Mouse (Mus musculus) embryo, embryonic 11 days (tissue): ENCODE data around the gene Ap3s2.

Experiments
- DNase-seq: peaks from one replicate; pipeline ENCODE4 v3.0.0-alpha.2; 2015

Gene Ap3s2

GRCm38 (mm10) chr7:79920344-79920983 is at the start of gene Ap3s2:
TSS of gene Ap3s2 (minus strand) at chr7:79920649.
- peak; percentile 93 for DNase-seq

- no peak for DNase-seq
Measured at GRCm38 (mm10) chr7:79968326-79968725, 47.9 kb upstream of the Ap3s2 start.

- no peak for DNase-seq
Measured at GRCm38 (mm10) chr7:79961600-79961999, 41.2 kb upstream of the Ap3s2 start.

GRCm38 (mm10) chr7:79956131-79956530 is 35.7 kb upstream of the Ap3s2 start:
- no peak for DNase-seq

GRCm38 (mm10) chr7:79954890-79955289 is 34.4 kb upstream of the Ap3s2 start:
- no peak for DNase-seq

- no peak for DNase-seq
Measured at GRCm38 (mm10) chr7:79951038-79951437, 30.6 kb upstream of the Ap3s2 start.

GRCm38 (mm10) chr7:79950236-79950635 is 29.8 kb upstream of the Ap3s2 start:
- DNase-seq: no peak

GRCm38 (mm10) chr7:79935511-79936205 is 15.2 kb upstream of the Ap3s2 start:
- DNase-seq: peak; percentile 31

- DNase-seq: peak; percentile 86
Measured at GRCm38 (mm10) chr7:79934862-79935510, 14.5 kb upstream of the Ap3s2 start, which contains the start of gene Arpin. TSS of gene Arpin (minus strand) at chr7:79935359.

- peak; percentile 6 for DNase-seq
Measured at GRCm38 (mm10) chr7:79934461-79934860, 14.0 kb upstream of the Ap3s2 start.

- no peak for DNase-seq
Measured at GRCm38 (mm10) chr7:79928516-79929052, 8.1 kb upstream of the Ap3s2 start.

- peak; percentile 68 for DNase-seq
Measured at GRCm38 (mm10) chr7:79914556-79914955, 5.9 kb downstream of the Ap3s2 start.

GRCm38 (mm10) chr7:79907356-79907755 is 13.1 kb downstream of the Ap3s2 start:
- no peak for DNase-seq

GRCm38 (mm10) chr7:79906914-79907313 is 13.5 kb downstream of the Ap3s2 start:
- DNase-seq: no peak

GRCm38 (mm10) chr7:79905193-79905592 is 15.3 kb downstream of the Ap3s2 start:
- no peak for DNase-seq

- DNase-seq: no peak
Measured at GRCm38 (mm10) chr7:79903160-79903792, 17.2 kb downstream of the Ap3s2 start.

GRCm38 (mm10) chr7:79900753-79901152 is 19.7 kb downstream of the Ap3s2 start:
- DNase-seq: no peak

- DNase-seq: no peak
Measured at GRCm38 (mm10) chr7:79895225-79895624, 25.2 kb downstream of the Ap3s2 start.

GRCm38 (mm10) chr7:79894790-79895189 is 25.7 kb downstream of the Ap3s2 start:
- no peak for DNase-seq

- no peak for DNase-seq
Measured at GRCm38 (mm10) chr7:79892576-79893428, 27.6 kb downstream of the Ap3s2 start.

- DNase-seq: no peak
Measured at GRCm38 (mm10) chr7:79890436-79891221, 29.8 kb downstream of the Ap3s2 start.
